Mouse (Mus musculus) myocyte (in vitro differentiated cells): Measurements from ENCODE around the gene Smad1. TPM values are rescaled to one million over a fixed set of nuclear protein-coding genes. Genes with fewer than 3 reads are reported as not detected.

Source experiments
- H3K27me3 ChIP-seq: one replicate; pipeline ENCODE4 v1.6.1; 2011; ENCODE audit not compliant: control insufficient read depth, insufficient read depth, insufficient read length
- H3K36me3 ChIP-seq: one replicate; pipeline ENCODE4 v1.6.1; 2011; ENCODE audit not compliant: control insufficient read depth, insufficient read depth
- H3K4me2 ChIP-seq: one replicate; pipeline ENCODE4 v1.6.1; 2011; ENCODE audit warnings: low read depth, control low read depth
- H3K4me3 ChIP-seq: one replicate; pipeline ENCODE4 v1.5.1; 2011; ENCODE audit warnings: mild to moderate bottlenecking, control low read depth, moderate library complexity
- H3K79me2 ChIP-seq: one replicate; pipeline ENCODE4 v1.6.1; 2011; ENCODE audit not compliant: control insufficient read depth, insufficient read depth
- H3ac ChIP-seq: one replicate; pipeline ENCODE4 v1.6.1; 2011; ENCODE audit not compliant: control insufficient read depth, insufficient read length
- CEBPB ChIP-seq: IDR thresholded peaks from 2 replicates; pipeline ENCODE4 v1.6.1; 2011; ENCODE audit warnings: mild to moderate bottlenecking, moderate library complexity; ENCODE audit not compliant: poor library complexity, insufficient read depth, severe bottlenecking
- E2F4 ChIP-seq: IDR thresholded peaks from one replicate; pipeline ENCODE4 v1.6.1; 2011; ENCODE audit warnings: mild to moderate bottlenecking, control low read depth, moderate library complexity; ENCODE audit not compliant: insufficient read depth
- MAX ChIP-seq: IDR thresholded peaks from one replicate; pipeline ENCODE4 v1.6.1; 2011; ENCODE audit warnings: low read depth, mild to moderate bottlenecking, control low read depth
- MYOD1 ChIP-seq, 3 experiments: IDR thresholded peaks; one replicate each; pipeline ENCODE4 v1.6.1; 2011; ENCODE audit warnings: control low read depth in 2 of 3, low read depth in 2 of 3, mild to moderate bottlenecking in 2 of 3, moderate library complexity in 1 of 3; ENCODE audit not compliant: insufficient read length in 2 of 3, control insufficient read depth in 1 of 3
- MYOG ChIP-seq, 3 experiments: IDR thresholded peaks; one replicate each; pipeline ENCODE4 v1.6.1; 2011; ENCODE audit warnings: control low read depth in 2 of 3, low read depth in 2 of 3, mild to moderate bottlenecking in 2 of 3; ENCODE audit not compliant: insufficient read length in 2 of 3, control insufficient read depth in 1 of 3, insufficient read depth in 1 of 3
- POLR2A ChIP-seq: IDR thresholded peaks from one replicate; pipeline ENCODE4 v1.6.1; 2011; ENCODE audit warnings: low read depth, mild to moderate bottlenecking, control low read depth, moderate library complexity; ENCODE audit not compliant: insufficient read length
- POLR2AphosphoS2 ChIP-seq: IDR thresholded peaks from one replicate; pipeline ENCODE4 v1.6.1; 2011; ENCODE audit warnings: low read depth, control low read depth; ENCODE audit not compliant: insufficient read length
- REST ChIP-seq: IDR thresholded peaks from one replicate; pipeline ENCODE4 v1.6.1; 2011; ENCODE audit warnings: mild to moderate bottlenecking, control low read depth, moderate library complexity; ENCODE audit not compliant: insufficient read depth, insufficient read length
- SRF ChIP-seq: IDR thresholded peaks from one replicate; pipeline ENCODE4 v1.6.1; 2011; ENCODE audit warnings: low read depth; ENCODE audit not compliant: control insufficient read depth, insufficient read length
- TCF12 ChIP-seq: IDR thresholded peaks from one replicate; pipeline ENCODE4 v1.6.1; 2011; ENCODE audit warnings: mild to moderate bottlenecking, control low read depth; ENCODE audit not compliant: poor library complexity, insufficient read depth, severe bottlenecking
- TCF3 ChIP-seq: IDR thresholded peaks from one replicate; pipeline ENCODE4 v1.6.1; 2011; ENCODE audit warnings: low read depth, control low read depth; ENCODE audit not compliant: insufficient read length
- USF1 ChIP-seq: IDR thresholded peaks from one replicate; pipeline ENCODE4 v1.6.1; 2011; ENCODE audit warnings: low read depth, mild to moderate bottlenecking, control low read depth, moderate library complexity
- polyA plus RNA-seq: library from polyadenylated mRNA; unstranded; fragments of >200 nt; fragmentation: generic; extraction: Trizol; gene quantifications from one replicate; pipeline ENCODE4 v1.2.1, GENCODE M21; 2012; ENCODE audit warnings: missing spikeins

The Smad1 gene
- polyA plus RNA-seq, 1 experiment, result 9.5 TPM

DNA sequence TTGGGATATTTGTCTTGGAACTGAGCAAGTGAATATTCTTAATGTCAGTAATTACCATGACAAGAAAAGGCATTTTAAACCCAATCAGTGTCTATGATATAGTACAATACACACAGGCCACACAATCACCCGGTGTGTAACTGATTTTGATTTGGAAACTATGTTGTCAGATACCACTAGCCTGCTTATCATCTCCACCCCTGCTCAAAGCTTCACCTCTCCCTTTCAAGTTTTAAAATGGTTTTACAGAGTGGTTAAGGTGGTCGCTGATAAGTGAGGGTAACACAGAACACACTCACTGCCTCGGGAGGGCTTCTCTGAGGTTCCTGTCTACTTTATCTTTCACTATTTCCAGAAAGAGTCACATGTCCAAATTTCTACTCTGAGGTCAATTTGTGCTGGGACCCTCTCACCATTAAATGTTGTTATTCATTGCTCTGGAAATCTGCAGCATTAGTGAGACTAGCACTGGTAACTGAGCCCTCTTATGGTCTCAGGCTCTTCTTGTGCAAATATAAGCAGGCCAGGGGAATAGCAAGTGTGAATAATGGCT, 106.5 kb downstream of the Smad1 start:
- Histone ChIP-seq H3K4me3 (no peak overlapping the region), H3K27me3 (no peaks in the 10 kb centered on the region), H3K79me2 (peaks cover 9% of the 10 kb centered on the region), H3K4me2 (peak overlapping the region; percentile 85), H3ac (no peak overlapping the region), H3K36me3 (no peaks in the 10 kb centered on the region)
- no peak for TF ChIP-seq MYOD1 (IDR thresholded peaks at IDR 0.05; ENCODE audit: control insufficient read depth in 1 of 3, insufficient read length in 2 of 3, low read depth in 2 of 3)
- no peak for TF ChIP-seq TCF12
- no peak for TF ChIP-seq USF1
- TF ChIP-seq MYOG (IDR thresholded peaks at IDR 0.05; ENCODE audit: control insufficient read depth in 1 of 3, insufficient read depth in 1 of 3, insufficient read length in 2 of 3, low read depth in 2 of 3), result no peak
- no peak for TF ChIP-seq POLR2A
- TF ChIP-seq TCF3, result no peak
- no peak for TF ChIP-seq E2F4
- no peak for TF ChIP-seq REST
- TF ChIP-seq SRF, result no peak
- no peak for TF ChIP-seq CEBPB
- TF ChIP-seq MAX, result no peak
- no peak for TF ChIP-seq POLR2AphosphoS2

DNA sequence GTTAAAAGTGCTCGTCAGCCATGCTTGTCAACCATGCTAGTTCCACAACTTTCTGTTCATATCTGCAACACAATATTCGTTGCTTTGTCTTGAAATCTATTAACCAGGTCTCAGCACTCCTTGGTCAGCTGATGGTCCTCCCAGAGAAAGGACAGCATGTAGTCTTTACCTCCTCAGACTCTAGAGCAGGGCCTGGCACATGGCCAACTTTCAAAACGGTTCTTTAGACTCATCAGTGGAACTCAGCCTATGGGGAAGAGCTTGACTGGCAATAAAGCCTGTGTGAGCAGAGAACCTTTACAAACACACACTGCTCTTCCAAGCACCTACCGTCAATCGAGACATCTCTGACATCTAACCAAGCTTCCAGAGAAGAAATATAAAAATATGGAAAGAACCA, 109.7 kb downstream of the Smad1 start:
- no peak overlapping the region for H3K4me3 ChIP-seq
- H3K4me2 ChIP-seq, result no peak overlapping the region
- no peaks in the 10 kb centered on the region for H3K27me3 ChIP-seq
- H3K36me3 ChIP-seq, result no peaks in the 10 kb centered on the region
- H3ac ChIP-seq, result no peak overlapping the region
- TF ChIP-seq CEBPB (no peak), REST (no peak), TCF12 (no peak), POLR2AphosphoS2 (no peak), MAX (no peak), TCF3 (no peak), POLR2A (no peak), E2F4 (no peak), USF1 (no peak), SRF (no peak), MYOG (IDR thresholded peaks at IDR 0.05; ENCODE audit: control insufficient read depth in 1 of 3, insufficient read depth in 1 of 3, insufficient read length in 2 of 3, low read depth in 2 of 3) (no peak), MYOD1 (IDR thresholded peaks at IDR 0.05; ENCODE audit: control insufficient read depth in 1 of 3, insufficient read length in 2 of 3, low read depth in 2 of 3) (no peak)
- H3K79me2 ChIP-seq, result peaks cover 9% of the 10 kb centered on the region

DNA sequence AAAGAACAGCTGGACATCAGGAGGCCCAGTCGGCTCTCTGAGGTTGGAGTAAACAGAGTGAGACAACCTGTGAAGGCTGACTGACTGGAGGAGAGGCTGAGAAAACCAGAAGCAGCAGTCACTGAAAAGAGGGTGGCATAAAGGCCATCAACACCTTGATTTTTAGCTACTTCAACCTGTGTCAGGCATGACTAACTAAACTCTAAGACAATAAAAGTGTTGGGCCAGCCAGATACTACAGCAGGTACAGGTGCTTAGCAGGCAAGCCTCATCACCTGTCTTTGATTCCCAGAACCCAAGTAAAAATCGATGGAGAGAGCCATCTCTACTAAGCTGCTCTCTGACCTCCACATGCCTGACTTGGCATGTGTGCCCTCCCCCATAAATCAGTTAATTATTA, 110.6 kb downstream of the Smad1 start:
- TF ChIP-seq TCF12 (no peak), POLR2AphosphoS2 (no peak), POLR2A (no peak), MAX (no peak), SRF (no peak), CEBPB (no peak), TCF3 (no peak), REST (no peak), MYOD1 (IDR thresholded peaks at IDR 0.05; ENCODE audit: control insufficient read depth in 1 of 3, insufficient read length in 2 of 3, low read depth in 2 of 3) (no peak), MYOG (IDR thresholded peaks at IDR 0.05; ENCODE audit: control insufficient read depth in 1 of 3, insufficient read depth in 1 of 3, insufficient read length in 2 of 3, low read depth in 2 of 3) (no peak), E2F4 (no peak), USF1 (no peak)

More for the DNA sequence above, 110.6 kb downstream of the Smad1 start:
- H3K79me2 ChIP-seq, result peaks cover 9% of the 10 kb centered on the region
- no peak overlapping the region for H3K4me2 ChIP-seq
- peaks cover under 1% of the 10 kb centered on the region for H3K36me3 ChIP-seq
- H3K27me3 ChIP-seq, result no peaks in the 10 kb centered on the region
- no peak overlapping the region for H3ac ChIP-seq
- H3K4me3 ChIP-seq, result no peak overlapping the region

Other genes starting within 250 kb of the Smad1 start
- gene 1700011L22Rik, start 150.9 kb downstream of the Smad1 start, polyA plus RNA-seq, result not detected
- gene Mmaa, start 104.6 kb downstream of the Smad1 start, polyA plus RNA-seq, result 5.9 TPM
- gene Otud4, start 240.1 kb upstream of the Smad1 start, polyA plus RNA-seq, result 6.0 TPM